Mouse (Mus musculus): ENCODE data around the gene Ankra2. TPM values are rescaled to one million over a fixed set of nuclear protein-coding genes. Genes with fewer than 3 reads are reported as not detected.

Gene Ankra2
- polyA plus RNA-seq, 1 experiment from 2014 or later, result 22.4 TPM

- Histone ChIP-seq H3K4me3 (peak overlapping the region; percentile 82), H3K4me1 (replicated peaks) (peaks cover 24% of the 10 kb centered on the region), H3K9me3 (no peaks in the 10 kb centered on the region), H3K36me3 (peaks cover 30% of the 10 kb centered on the region), H3K27me3 (ENCODE audit: insufficient read depth, poor library complexity, severe bottlenecking) (no peaks in the 10 kb centered on the region), H3K27ac (no peak overlapping the region; the same call in 1 of the 2 replicates)
- DNase-seq (ENCODE audit: low spot score), result no peak
- WGBS, result 29% methylated on average over 5 of the region's 5 CpGs
Measured at GRCm38 (mm10) chr13:98264111-98264510, 1.2 kb downstream of the Ankra2 start.

GRCm38 (mm10) chr13:98274023-98274422, 11.1 kb downstream of the Ankra2 start:
- DNase-seq (ENCODE audit: low spot score), result no peak
- no peaks in the 10 kb centered on the region for H3K4me1 ChIP-seq (replicated peaks)
- H3K27me3 ChIP-seq (ENCODE audit: insufficient read depth, poor library complexity, severe bottlenecking), result no peaks in the 10 kb centered on the region
- peaks cover 67% of the 10 kb centered on the region for H3K36me3 ChIP-seq
- WGBS, result 95% methylated on average over 9 of the region's 9 CpGs
- H3K27ac ChIP-seq, result no peak overlapping the region
- H3K4me3 ChIP-seq, result no peak overlapping the region
- H3K9me3 ChIP-seq, result no peaks in the 10 kb centered on the region

GRCm38 (mm10) chr13:98275646-98276045, 12.8 kb downstream of the Ankra2 start:
- WGBS, result 88% methylated on average over 4 of the region's 4 CpGs
- Histone ChIP-seq H3K9me3 (no peaks in the 10 kb centered on the region), H3K4me3 (no peak overlapping the region), H3K36me3 (peaks cover 55% of the 10 kb centered on the region), H3K4me1 (replicated peaks) (no peaks in the 10 kb centered on the region), H3K27me3 (ENCODE audit: insufficient read depth, poor library complexity, severe bottlenecking) (no peaks in the 10 kb centered on the region), H3K27ac (no peak overlapping the region)
- DNase-seq (ENCODE audit: low spot score), result no peak

- 88% methylated on average over 7 of the region's 7 CpGs for WGBS
- Histone ChIP-seq H3K27me3 (ENCODE audit: insufficient read depth, poor library complexity, severe bottlenecking) (no peaks in the 10 kb centered on the region), H3K27ac (no peak overlapping the region), H3K4me1 (replicated peaks) (no peaks in the 10 kb centered on the region), H3K36me3 (peaks cover 49% of the 10 kb centered on the region), H3K9me3 (no peaks in the 10 kb centered on the region), H3K4me3 (no peak overlapping the region)
- DNase-seq (ENCODE audit: low spot score), result no peak
Measured at GRCm38 (mm10) chr13:98276253-98276652, 13.4 kb downstream of the Ankra2 start.

- DNase-seq (ENCODE audit: low spot score), result no peak
- WGBS, result 89% methylated on average over 2 of the region's 2 CpGs
- H3K4me1 ChIP-seq (replicated peaks), result no peaks in the 10 kb centered on the region
- no peaks in the 10 kb centered on the region for H3K9me3 ChIP-seq
- H3K27ac ChIP-seq, result no peak overlapping the region
- no peaks in the 10 kb centered on the region for H3K27me3 ChIP-seq (ENCODE audit: insufficient read depth, poor library complexity, severe bottlenecking)
- H3K36me3 ChIP-seq, result peaks cover 36% of the 10 kb centered on the region
- H3K4me3 ChIP-seq, result no peak overlapping the region
Measured at GRCm38 (mm10) chr13:98277501-98277900, 14.6 kb downstream of the Ankra2 start.

- Histone ChIP-seq H3K4me3 (no peak within 1 kb of the TSS), H3K4me1 (replicated peaks) (no peaks in the 10 kb centered on the region), H3K36me3 (peaks cover 16% of the 10 kb centered on the region)
Measured at GRCm38 (mm10) chr13:98279686-98280085, 16.8 kb downstream of the Ankra2 start, which contains the start of gene Gm21976. Gene Gm21976, plus strand, starts transcription at chr13:98279887.

GRCm38 (mm10) chr13:98280990-98281650, 18.2 kb downstream of the Ankra2 start:
- Histone ChIP-seq H3K27ac (no peak overlapping the region), H3K4me3 (no peak overlapping the region), H3K4me1 (replicated peaks) (no peaks in the 10 kb centered on the region), H3K36me3 (0 out of 2 replicates have a peak, but pooled peaks cover 2% of the 10 kb centered on the region), H3K9me3 (no peaks in the 10 kb centered on the region), H3K27me3 (ENCODE audit: insufficient read depth, poor library complexity, severe bottlenecking) (no peaks in the 10 kb centered on the region)
- 83% methylated on average over 12 of the region's 12 CpGs for WGBS
- DNase-seq (ENCODE audit: low spot score), result no peak

More at GRCm38 (mm10) chr13:98279686-98280085, 16.8 kb downstream of the Ankra2 start, which contains the start of gene Gm21976:
- no peak within 1 kb of the TSS for H3K27ac ChIP-seq
- no peaks in the 10 kb centered on the region for H3K9me3 ChIP-seq
- no peaks in the 10 kb centered on the region for H3K27me3 ChIP-seq (ENCODE audit: insufficient read depth, poor library complexity, severe bottlenecking)
- 90% methylated on average over 5 of the region's 5 CpGs for WGBS
- DNase-seq (ENCODE audit: low spot score), result no peak

- H3K36me3 ChIP-seq, result no peaks in the 10 kb centered on the region
- no peak overlapping the region for H3K27ac ChIP-seq
- 0 out of 2 replicates have a peak, but pooled peaks cover 3% of the 10 kb centered on the region for H3K9me3 ChIP-seq
- WGBS, result 50% methylated on average over 2 of the region's 2 CpGs
- DNase-seq (ENCODE audit: low spot score), result no peak
- H3K4me3 ChIP-seq, result no peak overlapping the region
- no peaks in the 10 kb centered on the region for H3K4me1 ChIP-seq (replicated peaks)
- H3K27me3 ChIP-seq (ENCODE audit: insufficient read depth, poor library complexity, severe bottlenecking), result no peaks in the 10 kb centered on the region
Measured at GRCm38 (mm10) chr13:98290719-98291118, 27.8 kb downstream of the Ankra2 start.

GRCm38 (mm10) chr13:98291712-98292111, 28.8 kb downstream of the Ankra2 start:
- Histone ChIP-seq H3K36me3 (no peaks in the 10 kb centered on the region), H3K9me3 (0 out of 2 replicates have a peak, but pooled peaks cover 3% of the 10 kb centered on the region), H3K27me3 (ENCODE audit: insufficient read depth, poor library complexity, severe bottlenecking) (no peaks in the 10 kb centered on the region), H3K4me3 (no peak overlapping the region), H3K4me1 (replicated peaks) (no peaks in the 10 kb centered on the region), H3K27ac (no peak overlapping the region)
- DNase-seq (ENCODE audit: low spot score), result no peak
- WGBS, result 83% methylated on average over 8 of the region's 8 CpGs

GRCm38 (mm10) chr13:98296072-98296471, 33.2 kb downstream of the Ankra2 start:
- Histone ChIP-seq H3K4me1 (replicated peaks) (peaks cover 4% of the 10 kb centered on the region; the same call in 1 of the 2 replicates), H3K9me3 (0 out of 2 replicates have a peak, but pooled peaks cover 3% of the 10 kb centered on the region), H3K4me3 (no peak overlapping the region), H3K27ac (no peak overlapping the region), H3K36me3 (no peaks in the 10 kb centered on the region), H3K27me3 (ENCODE audit: insufficient read depth, poor library complexity, severe bottlenecking) (no peaks in the 10 kb centered on the region)
- no peak for DNase-seq (ENCODE audit: low spot score)
- 48% methylated on average over 5 of the region's 5 CpGs for WGBS

- Histone ChIP-seq H3K4me1 (replicated peaks) (peaks cover 4% of the 10 kb centered on the region; the same call in 1 of the 2 replicates), H3K36me3 (no peaks in the 10 kb centered on the region), H3K27ac (no peak overlapping the region), H3K27me3 (ENCODE audit: insufficient read depth, poor library complexity, severe bottlenecking) (no peaks in the 10 kb centered on the region), H3K9me3 (0 out of 2 replicates have a peak, but pooled peaks cover 3% of the 10 kb centered on the region), H3K4me3 (no peak overlapping the region)
- 92% methylated on average over 6 of the region's 6 CpGs for WGBS
- DNase-seq (ENCODE audit: low spot score), result no peak
Measured at GRCm38 (mm10) chr13:98297883-98298482, 35.1 kb downstream of the Ankra2 start.

- Histone ChIP-seq H3K9me3 (0 out of 2 replicates have a peak, but pooled peaks cover 3% of the 10 kb centered on the region), H3K36me3 (no peaks in the 10 kb centered on the region), H3K27ac (peak overlapping the region; percentile 74), H3K4me1 (replicated peaks) (peaks cover 4% of the 10 kb centered on the region; the same call in 1 of the 2 replicates), H3K4me3 (peak overlapping the region; percentile 29), H3K27me3 (ENCODE audit: insufficient read depth, poor library complexity, severe bottlenecking) (no peaks in the 10 kb centered on the region)
- DNase-seq (ENCODE audit: low spot score), result peak; percentile 89
- 54% methylated on average over 21 of the region's 21 CpGs for WGBS
Measured at GRCm38 (mm10) chr13:98298833-98299758, 36.2 kb downstream of the Ankra2 start.
